Mouse (Mus musculus) forelimb bud, embryonic 11.5 days (tissue): ENCODE measurements around the gene Hnrnpr.

Source experiments
- DNase-seq: peaks from one replicate; pipeline ENCODE4 v3.0.0-alpha.2; 2012; ENCODE audit warnings: low read depth, low spot score

The Hnrnpr gene

DNA sequence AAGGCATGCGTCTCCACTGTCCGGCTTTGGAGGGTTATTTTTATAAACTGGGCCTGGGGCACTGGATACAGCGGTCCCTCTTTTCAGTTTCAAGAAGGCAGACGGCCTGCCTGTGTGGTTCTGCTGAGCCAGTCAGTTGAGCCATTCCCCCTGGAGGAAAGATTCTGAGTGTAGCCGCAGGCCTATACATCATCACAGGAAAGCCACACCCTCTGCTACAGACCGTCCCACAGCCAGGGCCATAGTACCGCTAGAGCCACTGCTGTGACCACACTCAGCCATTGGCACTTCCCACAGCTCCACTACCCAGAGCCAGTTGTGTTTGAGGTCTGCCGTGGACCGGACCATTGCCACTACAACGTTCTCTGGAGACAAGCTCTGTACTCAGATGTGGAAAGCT, 91.1 kb downstream of the Hnrnpr start:
- DNase-seq: no peak

DNA sequence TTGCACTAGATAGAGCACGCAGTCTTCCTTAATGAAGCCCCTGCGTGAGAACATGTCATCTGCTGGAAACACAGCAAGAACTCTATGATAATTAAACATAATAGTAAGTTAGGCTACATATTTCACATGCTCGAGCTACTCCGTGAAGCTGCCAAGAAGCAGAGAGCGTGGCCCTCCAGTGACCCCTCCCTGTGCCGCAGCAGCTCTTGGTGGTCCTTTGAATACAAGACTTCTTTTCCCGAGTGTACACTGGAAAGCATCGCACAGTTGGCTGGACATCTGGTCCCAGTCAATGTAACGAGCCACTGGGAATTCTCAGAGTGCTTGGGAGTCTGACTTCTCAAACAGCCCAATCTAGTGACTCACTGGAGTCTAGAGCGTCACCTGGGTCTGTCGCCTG, 97.1 kb downstream of the Hnrnpr start:
- no peak for DNase-seq
